Mouse (Mus musculus): ENCODE data around the gene Cdrt4. TPM values are rescaled to one million over a fixed set of nuclear protein-coding genes. Genes with fewer than 3 reads are reported as not detected.
A peak's percentile ranks its signal among the peaks of the same experiment; 100 is the strongest.

The Cdrt4 gene
- polyA plus RNA-seq, 1 experiment from 2014 or later = 0.41 TPM

DNA sequence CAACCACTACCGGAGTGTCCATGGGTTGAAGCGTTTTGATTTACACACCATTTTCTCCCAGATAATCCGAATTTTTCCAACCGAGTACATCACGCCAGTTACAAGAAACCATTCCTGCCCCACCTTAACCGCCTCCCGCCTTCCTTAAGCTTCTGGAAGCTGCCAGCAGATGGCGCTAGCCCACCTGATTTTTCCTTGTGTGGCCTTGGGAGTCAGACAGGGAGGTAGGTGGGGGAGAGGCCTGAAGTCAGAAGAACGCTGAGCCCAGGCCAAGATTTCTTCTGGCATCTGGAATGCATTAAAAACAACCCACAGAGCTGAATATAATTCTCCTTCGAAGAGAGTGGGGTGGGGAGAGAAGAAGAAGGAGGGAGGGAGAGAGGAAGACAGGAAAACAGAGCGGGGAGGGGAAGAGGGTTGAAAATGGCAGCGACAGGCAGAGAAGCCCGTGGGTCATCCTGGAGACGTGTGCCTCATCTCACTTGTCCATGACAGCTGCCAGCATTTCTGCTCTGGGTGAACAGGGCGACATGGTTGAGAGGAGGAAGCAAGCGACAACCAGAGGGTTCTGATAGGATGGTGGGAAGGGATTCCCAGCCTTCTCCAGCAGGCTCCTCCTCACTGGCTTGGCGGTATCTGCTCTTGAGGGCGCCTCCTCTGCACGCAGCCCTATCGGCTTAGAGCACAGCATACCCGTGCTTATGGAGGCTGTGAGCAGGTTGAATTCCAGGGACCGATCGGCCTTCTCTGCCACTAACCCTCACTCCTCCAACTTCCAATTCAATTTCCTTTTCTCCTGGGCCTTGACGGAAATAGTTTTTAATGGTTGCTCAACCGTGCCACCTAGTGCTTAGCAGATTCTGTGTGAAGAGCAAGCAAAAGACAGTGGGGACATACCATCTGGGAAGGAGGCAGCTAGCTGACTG lies 29.7 kb upstream of the Cdrt4 start:
- WGBS = 10% methylated on average over 25 of the region's 25 CpGs
- peak overlapping the region; percentile 62 for H3K9ac ChIP-seq
- peaks cover 26% of the 10 kb centered on the region for H3K4me1 ChIP-seq
- no peaks in the 10 kb centered on the region for H3K36me3 ChIP-seq
- no peaks in the 10 kb centered on the region; the same call in 1 of the 2 replicates for H3K27me3 ChIP-seq
- peak overlapping the region; percentile 97 for H3K27ac ChIP-seq
- H3K4me2 ChIP-seq = peak overlapping the region; percentile 60
- ATAC-seq (ENCODE audit: insufficient number of reproducible peaks, insufficient read depth, low FRiP score, low TSS enrichment, low read depth) = peak; percentile 87
- H3K4me3 ChIP-seq = peak overlapping the region; percentile 34
- no peaks in the 10 kb centered on the region for H3K9me3 ChIP-seq

GRCm38 (mm10) chr11:62924091-62924761 lies 26.8 kb upstream of the Cdrt4 start:
- Histone ChIP-seq H3K27me3 (no peaks in the 10 kb centered on the region; the same call in 1 of the 2 replicates), H3K36me3 (no peaks in the 10 kb centered on the region), H3K27ac (no peak overlapping the region), H3K4me3 (no peak overlapping the region), H3K9me3 (no peaks in the 10 kb centered on the region), H3K9ac (no peak overlapping the region), H3K4me2 (no peak overlapping the region), H3K4me1 (peaks cover 17% of the 10 kb centered on the region)
- WGBS = 80% methylated on average over 6 of the region's 6 CpGs
- ATAC-seq (ENCODE audit: insufficient number of reproducible peaks, insufficient read depth, low FRiP score, low TSS enrichment, low read depth) = no peak

DNA sequence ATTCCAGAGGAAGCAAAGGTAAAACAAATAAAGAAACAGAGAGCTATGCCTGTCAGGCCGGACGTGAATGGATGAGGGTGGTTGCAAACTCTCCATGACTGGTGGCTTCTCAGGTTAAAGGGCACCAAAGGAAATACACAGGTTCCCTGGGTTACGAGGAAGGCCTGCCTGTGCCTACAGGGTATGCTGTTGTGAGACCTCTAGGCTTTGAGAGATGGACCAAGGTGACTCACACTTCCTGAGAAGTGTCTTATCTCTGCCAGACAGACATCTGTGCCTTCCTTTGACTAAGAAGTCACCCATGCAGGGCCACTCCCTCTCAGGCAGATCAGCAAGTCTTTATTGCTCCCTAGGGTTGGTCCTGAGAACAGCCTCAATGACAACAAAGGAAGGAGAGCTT lies 21.2 kb upstream of the Cdrt4 start:
- Histone ChIP-seq H3K4me3 (no peak overlapping the region), H3K9ac (no peak overlapping the region), H3K36me3 (no peaks in the 10 kb centered on the region), H3K27ac (no peak overlapping the region), H3K4me2 (no peak overlapping the region), H3K9me3 (no peaks in the 10 kb centered on the region), H3K27me3 (no peaks in the 10 kb centered on the region), H3K4me1 (no peaks in the 10 kb centered on the region)
- 49% methylated on average over 3 of the region's 3 CpGs for WGBS
- ATAC-seq (ENCODE audit: insufficient number of reproducible peaks, insufficient read depth, low FRiP score, low TSS enrichment, low read depth) = no peak

GRCm38 (mm10) chr11:62930574-62930973 lies 20.4 kb upstream of the Cdrt4 start:
- no peaks in the 10 kb centered on the region for H3K36me3 ChIP-seq
- no peak for ATAC-seq (ENCODE audit: insufficient number of reproducible peaks, insufficient read depth, low FRiP score, low TSS enrichment, low read depth)
- no peaks in the 10 kb centered on the region for H3K4me1 ChIP-seq

GRCm38 (mm10) chr11:62931141-62931540 lies 19.9 kb upstream of the Cdrt4 start:
- Histone ChIP-seq H3K9me3 (no peaks in the 10 kb centered on the region), H3K36me3 (no peaks in the 10 kb centered on the region), H3K27ac (no peak overlapping the region; the same call in 1 of the 2 replicates), H3K9ac (no peak overlapping the region), H3K4me3 (no peak overlapping the region), H3K4me1 (no peaks in the 10 kb centered on the region), H3K4me2 (no peak overlapping the region), H3K27me3 (no peaks in the 10 kb centered on the region)
- no peak for ATAC-seq (ENCODE audit: insufficient number of reproducible peaks, insufficient read depth, low FRiP score, low TSS enrichment, low read depth)
- WGBS = 78% methylated on average over 5 of the region's 5 CpGs

More at GRCm38 (mm10) chr11:62930574-62930973, 20.4 kb upstream of the Cdrt4 start:
- no peaks in the 10 kb centered on the region for H3K27me3 ChIP-seq
- H3K9ac ChIP-seq = no peak overlapping the region
- no peak overlapping the region for H3K4me2 ChIP-seq
- no peak overlapping the region for H3K4me3 ChIP-seq
- 86% methylated on average over 4 of the region's 4 CpGs for whole genome bisulfite sequencing
- no peaks in the 10 kb centered on the region for H3K9me3 ChIP-seq
- H3K27ac ChIP-seq = no peak overlapping the region; the same call in 1 of the 2 replicates

- Histone ChIP-seq H3K4me1 (no peaks in the 10 kb centered on the region), H3K27me3 (no peaks in the 10 kb centered on the region), H3K4me3 (no peak overlapping the region), H3K9ac (no peak overlapping the region), H3K27ac (no peak overlapping the region), H3K9me3 (no peaks in the 10 kb centered on the region), H3K36me3 (no peaks in the 10 kb centered on the region), H3K4me2 (no peak overlapping the region)
- 88% methylated on average over 9 of the region's 9 CpGs for WGBS
- no peak for ATAC-seq (ENCODE audit: insufficient number of reproducible peaks, insufficient read depth, low FRiP score, low TSS enrichment, low read depth)
Observed at GRCm38 (mm10) chr11:62933099-62933498, 17.9 kb upstream of the Cdrt4 start.

DNA sequence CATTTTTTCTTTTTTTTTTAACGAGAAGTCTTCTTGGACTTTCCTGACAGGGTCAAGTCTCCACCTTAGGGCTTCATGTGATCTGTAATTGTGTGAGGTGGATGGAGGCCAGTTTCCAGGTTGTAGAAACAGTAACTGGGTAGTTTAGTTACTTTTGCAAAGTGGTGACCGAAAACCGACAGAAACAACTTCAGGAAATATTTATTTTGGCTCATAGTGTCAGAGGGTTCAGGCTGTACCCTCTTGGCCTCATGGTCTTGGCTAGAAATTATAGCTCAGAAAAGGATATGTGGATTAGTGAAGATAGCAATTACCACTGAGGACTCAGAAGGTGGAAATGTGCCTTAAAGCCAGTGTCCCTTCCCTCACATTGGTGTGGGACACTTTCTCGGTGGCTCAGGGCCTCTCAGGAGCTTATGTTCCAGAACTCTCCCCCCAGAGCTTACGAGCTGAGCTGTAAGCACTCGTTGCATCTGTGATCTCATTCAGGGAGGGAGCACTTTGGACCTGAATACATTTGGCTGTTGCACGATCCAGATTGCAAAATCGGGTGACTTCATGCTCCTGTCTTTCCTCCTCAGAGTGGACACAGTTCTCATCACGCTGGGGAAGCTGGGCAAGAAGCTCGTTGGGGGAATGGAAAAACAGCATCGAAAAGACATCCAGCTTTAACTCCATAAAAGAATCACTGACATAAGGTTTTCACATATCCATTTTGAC lies 16.0 kb upstream of the Cdrt4 start:
- H3K4me1 ChIP-seq = no peaks in the 10 kb centered on the region

GRCm38 (mm10) chr11:62937986-62938385 lies 13.0 kb upstream of the Cdrt4 start:
- Histone ChIP-seq H3K27ac (no peak overlapping the region), H3K9ac (no peak overlapping the region), H3K4me1 (peaks cover 4% of the 10 kb centered on the region; the same call in 1 of the 2 replicates), H3K4me2 (no peak overlapping the region), H3K36me3 (no peaks in the 10 kb centered on the region), H3K9me3 (no peaks in the 10 kb centered on the region), H3K4me3 (no peak overlapping the region), H3K27me3 (no peaks in the 10 kb centered on the region)
- 78% methylated on average over 6 of the region's 6 CpGs for WGBS
- no peak for ATAC-seq (ENCODE audit: insufficient number of reproducible peaks, insufficient read depth, low FRiP score, low TSS enrichment, low read depth)

More for the DNA sequence above, 16.0 kb upstream of the Cdrt4 start:
- no peak overlapping the region for H3K9ac ChIP-seq
- H3K27me3 ChIP-seq = no peaks in the 10 kb centered on the region
- no peaks in the 10 kb centered on the region for H3K36me3 ChIP-seq
- ATAC-seq (ENCODE audit: insufficient number of reproducible peaks, insufficient read depth, low FRiP score, low TSS enrichment, low read depth) = no peak
- 85% methylated on average over 11 of the region's 11 CpGs for WGBS
- no peak overlapping the region for H3K27ac ChIP-seq
- no peak overlapping the region for H3K4me3 ChIP-seq
- H3K9me3 ChIP-seq = no peaks in the 10 kb centered on the region
- H3K4me2 ChIP-seq = no peak overlapping the region

GRCm38 (mm10) chr11:62938921-62939320 lies 12.1 kb upstream of the Cdrt4 start:
- ATAC-seq (ENCODE audit: insufficient number of reproducible peaks, insufficient read depth, low FRiP score, low TSS enrichment, low read depth) = no peak
- Histone ChIP-seq H3K9me3 (no peaks in the 10 kb centered on the region), H3K4me1 (peaks cover 8% of the 10 kb centered on the region), H3K27me3 (no peaks in the 10 kb centered on the region), H3K4me3 (no peak overlapping the region), H3K9ac (no peak overlapping the region), H3K4me2 (no peak overlapping the region), H3K36me3 (no peaks in the 10 kb centered on the region), H3K27ac (no peak overlapping the region)
- WGBS = 81% methylated on average over 5 of the region's 5 CpGs

- Histone ChIP-seq H3K4me2 (no peak overlapping the region), H3K36me3 (no peaks in the 10 kb centered on the region), H3K27ac (no peak overlapping the region), H3K9me3 (no peaks in the 10 kb centered on the region), H3K9ac (no peak overlapping the region), H3K4me3 (no peak overlapping the region), H3K4me1 (peaks cover 8% of the 10 kb centered on the region), H3K27me3 (no peaks in the 10 kb centered on the region)
- no peak for ATAC-seq (ENCODE audit: insufficient number of reproducible peaks, insufficient read depth, low FRiP score, low TSS enrichment, low read depth)
- WGBS = 81% methylated on average over 3 of the region's 3 CpGs
Observed at GRCm38 (mm10) chr11:62940176-62940575, 10.8 kb upstream of the Cdrt4 start.

GRCm38 (mm10) chr11:62943538-62943937 lies 7.5 kb upstream of the Cdrt4 start:
- H3K4me3 ChIP-seq = no peak overlapping the region
- 62% methylated on average over 6 of the region's 6 CpGs for WGBS
- no peak overlapping the region for H3K27ac ChIP-seq
- no peak overlapping the region for H3K9ac ChIP-seq
- H3K36me3 ChIP-seq = no peaks in the 10 kb centered on the region
- no peak for ATAC-seq (ENCODE audit: insufficient number of reproducible peaks, insufficient read depth, low FRiP score, low TSS enrichment, low read depth)
- H3K27me3 ChIP-seq = no peaks in the 10 kb centered on the region
- no peak overlapping the region for H3K4me2 ChIP-seq
- H3K9me3 ChIP-seq = no peaks in the 10 kb centered on the region
- peaks cover 8% of the 10 kb centered on the region for H3K4me1 ChIP-seq

Measured in embryonic facial prominence, embryonic 13.5 days (tissue).